Mouse (Mus musculus): ENCODE measurements around the gene Madd. TPM values are rescaled to one million over a fixed set of nuclear protein-coding genes. Genes with fewer than 3 reads are reported as not detected.

Madd gene
- polyA plus RNA-seq, 1 experiment from 2014 or later: 17.8 TPM

GRCm38 (mm10) chr2:91190501-91190900 lies 6.9 kb upstream of the Madd start:
- WGBS: 92% methylated on average over 16 of the region's 16 CpGs
- H3K4me1 ChIP-seq: peaks cover 18% of the 10 kb centered on the region

GRCm38 (mm10) chr2:91187431-91187830 lies 3.8 kb upstream of the Madd start:
- no peak overlapping the region for H3K4me3 ChIP-seq
- no peak for DNase-seq (ENCODE audit: extremely low spot score, low spot score)
- H3K36me3 ChIP-seq (replicated peaks): no peaks in the 10 kb centered on the region
- H3K27ac ChIP-seq: no peak overlapping the region
- H3K9me3 ChIP-seq: no peaks in the 10 kb centered on the region
- 84% methylated on average over 4 of the region's 4 CpGs for WGBS
- peaks cover 18% of the 10 kb centered on the region for H3K4me1 ChIP-seq
- no peaks in the 10 kb centered on the region for H3K27me3 ChIP-seq (ENCODE audit: poor library complexity, severe bottlenecking)

More at GRCm38 (mm10) chr2:91190501-91190900, 6.9 kb upstream of the Madd start:
- no peak for DNase-seq (ENCODE audit: extremely low spot score, low spot score)
- peaks cover 18% of the 10 kb centered on the region; the same call in 1 of the 2 replicates for H3K27me3 ChIP-seq (ENCODE audit: poor library complexity, severe bottlenecking)
- H3K27ac ChIP-seq: no peak overlapping the region
- no peak overlapping the region for H3K4me3 ChIP-seq
- no peaks in the 10 kb centered on the region for H3K9me3 ChIP-seq
- no peaks in the 10 kb centered on the region for H3K36me3 ChIP-seq (replicated peaks)

DNA sequence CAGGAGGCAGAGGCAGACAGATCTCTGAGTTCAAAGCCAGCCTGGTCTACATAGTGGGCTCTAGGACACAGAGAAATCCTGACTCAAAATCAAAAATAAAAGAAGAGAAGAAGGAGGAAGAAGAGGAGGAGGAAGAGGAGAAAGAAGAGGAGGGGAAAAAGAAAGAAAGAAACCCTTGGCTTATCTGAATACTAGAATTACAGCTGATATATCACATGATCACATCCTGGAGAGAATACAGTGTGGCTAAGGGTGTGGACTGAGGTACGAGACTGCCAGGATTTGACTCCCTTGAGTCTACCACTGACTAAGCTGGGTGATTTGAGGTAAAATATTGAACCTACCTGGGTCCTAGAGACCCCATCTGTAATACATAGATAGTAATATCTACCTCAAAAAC lies 2.6 kb upstream of the Madd start:
- Histone ChIP-seq H3K27me3 (ENCODE audit: poor library complexity, severe bottlenecking) (peaks cover 9% of the 10 kb centered on the region; the same call in 1 of the 2 replicates), H3K9me3 (no peaks in the 10 kb centered on the region), H3K36me3 (replicated peaks) (no peaks in the 10 kb centered on the region), H3K4me3 (no peak overlapping the region), H3K4me1 (peaks cover 26% of the 10 kb centered on the region), H3K27ac (no peak overlapping the region)
- 91% methylated on average over 1 of the region's 1 CpGs for WGBS
- DNase-seq (ENCODE audit: extremely low spot score, low spot score): no peak

DNA sequence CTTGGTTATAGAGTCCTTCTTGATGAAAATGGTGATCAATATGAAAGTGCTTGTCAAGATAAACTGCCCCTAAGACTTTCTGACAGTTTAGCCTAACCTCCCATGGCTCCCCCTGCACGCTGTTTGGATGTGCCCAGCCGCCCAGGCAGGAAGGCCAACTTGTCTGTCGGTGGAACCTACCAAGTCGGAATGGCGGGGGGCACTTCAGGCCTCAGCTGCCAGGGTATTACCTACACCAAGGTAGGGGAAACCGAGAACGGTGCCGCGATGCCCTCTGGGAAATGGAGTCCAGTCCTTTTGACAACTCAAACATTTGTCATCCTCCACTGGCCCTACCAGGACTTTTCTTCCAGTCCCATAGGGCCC lies 506 bp downstream of the Madd start:
- Histone ChIP-seq H3K27me3 (ENCODE audit: poor library complexity, severe bottlenecking) (peaks cover 9% of the 10 kb centered on the region; the same call in 1 of the 2 replicates), H3K4me3 (peak overlapping the region; percentile 89), H3K27ac (peak overlapping the region; percentile 88), H3K9me3 (no peaks in the 10 kb centered on the region), H3K36me3 (replicated peaks) (peaks cover 4% of the 10 kb centered on the region), H3K4me1 (peaks cover 44% of the 10 kb centered on the region)
- WGBS: under 1% methylated on average over 9 of the region's 9 CpGs
- DNase-seq (ENCODE audit: extremely low spot score, low spot score): peak; percentile 95

- no peaks in the 10 kb centered on the region for H3K9me3 ChIP-seq
- WGBS: under 1% methylated on average over 81 of the region's 81 CpGs
- DNase-seq (ENCODE audit: extremely low spot score, low spot score): peak; percentile 81
- H3K36me3 ChIP-seq (replicated peaks): peaks cover 9% of the 10 kb centered on the region
- H3K4me3 ChIP-seq: peak overlapping the region; percentile 89
- peaks cover 9% of the 10 kb centered on the region; the same call in 1 of the 2 replicates for H3K27me3 ChIP-seq (ENCODE audit: poor library complexity, severe bottlenecking)
- H3K4me1 ChIP-seq: peaks cover 44% of the 10 kb centered on the region
- peak overlapping the region; percentile 88 for H3K27ac ChIP-seq
Measured at GRCm38 (mm10) chr2:91182405-91183147, 1.1 kb downstream of the Madd start.

DNA sequence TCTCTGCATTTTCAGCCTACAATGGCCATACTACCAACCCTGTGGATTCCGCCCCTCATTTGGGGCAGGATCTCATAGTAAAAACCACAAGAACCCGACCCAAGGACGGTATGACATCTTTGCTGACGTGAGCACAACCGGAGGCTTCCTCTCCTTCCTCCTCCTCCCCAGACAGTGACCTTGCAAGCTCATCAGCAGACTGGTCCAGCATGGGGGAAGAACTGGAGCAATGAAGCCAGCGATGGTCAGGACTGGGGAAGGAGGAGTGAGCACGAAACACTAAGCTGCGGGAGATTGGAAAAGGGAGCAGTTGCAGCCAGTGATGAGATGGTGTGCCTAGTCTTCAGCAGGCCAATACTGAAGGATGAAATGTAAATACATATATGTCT lies 1.6 kb downstream of the Madd start:
- no peak for DNase-seq (ENCODE audit: extremely low spot score, low spot score)
- H3K36me3 ChIP-seq (replicated peaks): peaks cover 10% of the 10 kb centered on the region
- 10% methylated on average over 8 of the region's 8 CpGs for WGBS
- no peaks in the 10 kb centered on the region for H3K9me3 ChIP-seq
- H3K27ac ChIP-seq: peak overlapping the region; percentile 88; the same call in 1 of the 2 replicates
- peaks cover 9% of the 10 kb centered on the region; the same call in 1 of the 2 replicates for H3K27me3 ChIP-seq (ENCODE audit: poor library complexity, severe bottlenecking)
- peak overlapping the region; percentile 89 for H3K4me3 ChIP-seq
- H3K4me1 ChIP-seq: peaks cover 44% of the 10 kb centered on the region

GRCm38 (mm10) chr2:91180706-91181105 lies 2.9 kb downstream of the Madd start:
- DNase-seq (ENCODE audit: extremely low spot score, low spot score): no peak
- no peak overlapping the region for H3K4me3 ChIP-seq
- peaks cover 44% of the 10 kb centered on the region for H3K4me1 ChIP-seq
- peaks cover 9% of the 10 kb centered on the region; the same call in 1 of the 2 replicates for H3K27me3 ChIP-seq (ENCODE audit: poor library complexity, severe bottlenecking)
- H3K27ac ChIP-seq: no peak overlapping the region
- no peaks in the 10 kb centered on the region for H3K9me3 ChIP-seq
- WGBS: 76% methylated on average over 5 of the region's 5 CpGs
- H3K36me3 ChIP-seq (replicated peaks): peaks cover 23% of the 10 kb centered on the region

DNA sequence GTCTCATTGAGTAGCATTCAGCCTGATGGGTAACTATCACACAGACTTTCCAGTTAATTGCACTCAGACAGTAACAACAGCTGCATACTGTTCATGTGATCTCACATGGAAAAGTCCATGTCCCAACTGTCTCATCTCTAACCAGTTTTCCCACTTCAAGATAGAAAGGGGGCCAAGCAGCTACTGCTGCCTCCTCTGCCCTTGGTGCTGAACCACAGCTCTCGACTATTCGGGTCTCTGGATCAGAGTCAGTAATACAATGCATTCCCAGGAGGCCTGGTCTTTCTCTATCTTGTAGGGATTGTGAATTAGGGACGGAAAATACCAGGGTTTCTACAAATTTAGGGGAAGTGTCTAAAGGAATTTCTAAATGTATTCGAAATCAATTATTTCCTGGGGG lies 3.8 kb downstream of the Madd start:
- peaks cover 9% of the 10 kb centered on the region; the same call in 1 of the 2 replicates for H3K27me3 ChIP-seq (ENCODE audit: poor library complexity, severe bottlenecking)
- no peak for DNase-seq (ENCODE audit: extremely low spot score, low spot score)
- WGBS: 46% methylated on average over 4 of the region's 4 CpGs

GRCm38 (mm10) chr2:91176234-91176633 lies 7.4 kb downstream of the Madd start:
- Histone ChIP-seq H3K36me3 (replicated peaks) (peaks cover 67% of the 10 kb centered on the region), H3K27ac (no peak overlapping the region), H3K4me1 (peaks cover 19% of the 10 kb centered on the region), H3K9me3 (no peaks in the 10 kb centered on the region), H3K27me3 (ENCODE audit: poor library complexity, severe bottlenecking) (no peaks in the 10 kb centered on the region; the same call in 1 of the 2 replicates), H3K4me3 (no peak overlapping the region)
- DNase-seq (ENCODE audit: extremely low spot score, low spot score): no peak
- 82% methylated on average over 6 of the region's 6 CpGs for WGBS

More for the DNA sequence above, 3.8 kb downstream of the Madd start:
- H3K4me1 ChIP-seq: peaks cover 44% of the 10 kb centered on the region
- H3K36me3 ChIP-seq (replicated peaks): peaks cover 32% of the 10 kb centered on the region
- H3K9me3 ChIP-seq: no peaks in the 10 kb centered on the region
- H3K4me3 ChIP-seq: no peak overlapping the region
- no peak overlapping the region for H3K27ac ChIP-seq

DNA sequence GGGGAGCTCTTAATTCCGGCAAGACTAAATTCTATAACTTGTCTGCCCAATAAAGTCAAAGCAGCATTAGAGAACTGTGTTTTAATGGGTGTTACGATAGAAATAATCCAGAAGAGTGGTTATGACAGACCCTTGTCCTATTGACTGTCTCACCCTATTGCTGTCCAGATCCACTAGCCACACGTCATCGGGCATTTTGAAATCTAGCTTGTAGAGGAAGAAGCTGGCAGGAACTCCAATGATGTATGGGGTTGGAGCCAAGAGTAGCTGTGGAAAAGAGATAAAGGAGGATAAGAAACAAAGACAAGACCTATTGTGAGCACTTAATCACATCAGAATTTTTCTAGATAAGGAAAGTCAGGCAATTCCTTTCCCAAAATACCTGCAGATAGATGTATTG lies 8.1 kb downstream of the Madd start:
- DNase-seq (ENCODE audit: extremely low spot score, low spot score): no peak
- peaks cover 69% of the 10 kb centered on the region for H3K36me3 ChIP-seq (replicated peaks)
- peaks cover 12% of the 10 kb centered on the region for H3K4me1 ChIP-seq
- no peaks in the 10 kb centered on the region for H3K9me3 ChIP-seq
- no peaks in the 10 kb centered on the region for H3K27me3 ChIP-seq (ENCODE audit: poor library complexity, severe bottlenecking)
- no peak overlapping the region for H3K4me3 ChIP-seq
- 91% methylated on average over 4 of the region's 4 CpGs for WGBS
- H3K27ac ChIP-seq: no peak overlapping the region

GRCm38 (mm10) chr2:91169587-91170322 lies 13.9 kb downstream of the Madd start:
- Histone ChIP-seq H3K36me3 (replicated peaks) (peaks cover 81% of the 10 kb centered on the region), H3K27ac (no peak overlapping the region), H3K4me1 (no peaks in the 10 kb centered on the region), H3K9me3 (no peaks in the 10 kb centered on the region), H3K4me3 (no peak overlapping the region), H3K27me3 (ENCODE audit: poor library complexity, severe bottlenecking) (no peaks in the 10 kb centered on the region)
- DNase-seq (ENCODE audit: extremely low spot score, low spot score): no peak
- 89% methylated on average over 25 of the region's 25 CpGs for WGBS

- DNase-seq (ENCODE audit: extremely low spot score, low spot score): no peak
- Histone ChIP-seq H3K27me3 (ENCODE audit: poor library complexity, severe bottlenecking) (no peaks in the 10 kb centered on the region), H3K36me3 (replicated peaks) (peaks cover 80% of the 10 kb centered on the region), H3K4me3 (no peak overlapping the region), H3K27ac (no peak overlapping the region), H3K4me1 (no peaks in the 10 kb centered on the region), H3K9me3 (no peaks in the 10 kb centered on the region)
- WGBS: 85% methylated on average over 4 of the region's 4 CpGs
Measured at GRCm38 (mm10) chr2:91167629-91168028, 16.0 kb downstream of the Madd start.

GRCm38 (mm10) chr2:91164991-91165390 lies 18.6 kb downstream of the Madd start:
- WGBS: 95% methylated on average over 6 of the region's 6 CpGs
- no peak for DNase-seq (ENCODE audit: extremely low spot score, low spot score)
- Histone ChIP-seq H3K36me3 (replicated peaks) (peaks cover 84% of the 10 kb centered on the region), H3K9me3 (no peaks in the 10 kb centered on the region), H3K27me3 (ENCODE audit: poor library complexity, severe bottlenecking) (no peaks in the 10 kb centered on the region), H3K4me3 (no peak overlapping the region), H3K4me1 (no peaks in the 10 kb centered on the region), H3K27ac (no peak overlapping the region)
